Mouse (Mus musculus) B cell, adult 62 days (primary cell): ENCODE results near the gene Cdc42. TPM values are rescaled to one million over a fixed set of nuclear protein-coding genes. Genes with fewer than 3 reads are reported as not detected.

Source experiments
- total RNA-seq: library from RNA; stranded (reverse); gene quantifications from 4 replicates; pipeline ENCODE4 v1.2.4, GENCODE M21; 2023

Cdc42 gene
- total RNA-seq, result 451 to 497 TPM (median 480 TPM) in 4 replicates

DNA sequence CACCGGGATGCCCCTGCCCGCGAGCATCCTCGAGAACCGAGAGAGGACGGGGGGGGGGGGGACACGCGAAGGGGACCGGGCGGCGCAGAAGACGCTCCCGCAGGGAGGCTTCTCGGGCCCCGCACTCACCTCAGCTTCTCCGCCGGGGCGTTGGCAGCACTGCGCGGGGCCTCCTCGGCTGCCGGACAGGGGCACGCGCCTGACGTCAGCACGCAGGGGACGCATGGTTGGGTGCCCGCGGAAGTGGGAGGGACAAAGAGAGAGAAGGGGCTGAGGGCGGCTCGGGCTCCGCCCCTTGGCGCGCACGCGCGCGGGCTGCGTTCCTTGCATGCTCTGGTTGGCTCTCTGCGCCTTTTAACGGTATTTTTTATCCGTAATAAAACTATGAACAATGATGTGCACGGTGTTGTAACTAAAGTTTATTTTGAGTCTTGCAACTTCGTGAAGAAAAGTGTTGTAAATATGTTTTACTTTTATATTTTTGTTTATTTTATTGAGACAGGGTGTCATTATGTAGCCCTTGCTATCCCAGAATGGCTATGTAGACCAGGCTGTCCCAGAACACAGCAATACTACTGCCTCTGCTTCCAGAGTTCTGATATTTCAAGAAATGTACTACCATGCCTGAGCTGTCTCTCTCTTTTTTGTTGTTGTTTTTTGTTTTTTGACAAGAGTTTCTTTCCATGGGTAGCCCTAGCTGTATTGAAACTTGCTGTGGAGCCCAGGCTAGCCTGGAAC is at the start of gene Cdc42:
Cdc42 (minus strand) TSS at position 204 of the 738 bp plus-strand sequence.

DNA sequence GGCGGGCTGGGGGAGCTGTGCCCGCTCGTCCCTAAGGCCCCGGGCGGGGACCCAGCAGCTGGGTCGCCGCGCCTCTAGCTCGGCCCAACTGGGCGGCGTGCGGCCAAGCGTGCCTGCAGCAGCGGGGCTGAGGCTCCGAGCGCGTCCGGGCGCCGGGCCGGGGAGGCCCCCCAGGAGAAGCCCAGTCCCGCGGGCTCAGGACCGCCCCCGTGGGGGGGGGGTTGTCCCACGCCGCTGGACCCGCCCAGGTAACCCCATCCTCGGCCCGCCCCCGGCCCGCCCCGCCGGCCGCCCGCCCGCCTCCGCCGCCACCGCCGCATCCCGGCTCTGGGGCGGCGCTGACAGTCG is 80.4 kb downstream of the Cdc42 start, which contains the start of gene Wnt4:
Wnt4 (plus strand) TSS at position 324 of the 348 bp plus-strand sequence.

Other genes starting within 250 kb of the Cdc42 start
- 0.21 TPM in 1 of 4 replicates, not detected in the others for gene Wnt4, start 80.2 kb downstream of the Cdc42 start, total RNA-seq
- gene Cela3a, start 52.1 kb upstream of the Cdc42 start, total RNA-seq, result not detected in 4 replicates
- not detected in 4 replicates for gene Cela3b, start 72.8 kb upstream of the Cdc42 start, total RNA-seq
- gene 1700013G24Rik, start 95.6 kb upstream of the Cdc42 start, total RNA-seq, result not detected in 4 replicates
- 2.0 to 2.4 TPM (median 2.1 TPM) in 4 replicates for gene Hspg2, start 111.0 kb upstream of the Cdc42 start, total RNA-seq
- gene Ldlrad2, start 216.8 kb upstream of the Cdc42 start, total RNA-seq, result not detected in 4 replicates
- gene Usp48, start 236.0 kb upstream of the Cdc42 start, total RNA-seq, result 229 to 245 TPM (median 234 TPM) in 4 replicates